Mouse (Mus musculus): ENCODE data around the gene Arrdc1.
A peak's percentile ranks its signal among the peaks of the same experiment; 100 is the strongest.
"Not testable (repeated sequence)": the region's sequence is repeated elsewhere in the genome, so short reads cannot be mapped to it uniquely, and the experiment has no call there.

Arrdc1 gene

DNA sequence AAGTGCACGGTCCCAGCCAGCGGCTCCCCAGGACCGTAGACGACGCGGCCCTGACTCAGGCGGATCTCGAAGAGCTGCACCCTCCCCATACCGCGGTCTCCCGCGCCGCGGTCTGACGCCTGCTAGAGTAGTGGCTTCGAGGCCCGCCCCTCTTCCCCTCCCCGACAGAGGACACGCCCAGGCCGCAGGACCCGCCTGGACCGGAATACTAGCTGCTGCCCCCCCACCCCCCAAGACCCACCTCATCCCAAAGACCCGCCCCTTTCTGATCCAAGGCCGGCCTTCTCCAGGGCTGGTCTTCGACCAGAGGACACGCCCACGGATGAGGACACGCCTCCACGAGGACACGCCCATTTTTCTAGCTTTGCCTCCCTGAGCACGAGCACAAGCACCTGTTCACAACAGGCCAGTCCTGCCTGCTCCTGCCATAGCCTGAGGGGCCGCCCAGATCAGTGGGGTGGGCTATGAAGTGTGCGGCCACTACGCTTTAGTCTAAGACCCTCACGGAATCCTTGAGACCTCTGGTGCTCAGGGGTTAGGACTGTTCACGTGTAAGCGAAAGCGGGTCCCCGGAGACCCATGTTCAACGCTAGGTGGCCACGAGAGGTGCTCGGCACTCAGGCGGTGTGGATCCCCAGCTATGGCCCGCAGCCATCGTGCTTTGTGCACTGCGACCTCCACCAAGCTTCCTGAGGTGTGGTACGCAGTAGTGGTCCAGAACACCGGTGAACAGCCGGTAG is at the start of gene Arrdc1:
Gene Arrdc1, minus strand, starts transcription at position 196 of the 740 bp plus-strand sequence.
- DNase-seq: peak; percentile 92

GRCm38 (mm10) chr2:24976960-24977359 is 41.9 kb upstream of the Arrdc1 start:
- no peak for DNase-seq

- DNase-seq: peak; percentile 87
Measured at GRCm38 (mm10) chr2:24975704-24976297, 40.7 kb upstream of the Arrdc1 start, which contains the start of gene Pnpla7. Pnpla7 (plus strand) TSS chr2:24976033.

DNA sequence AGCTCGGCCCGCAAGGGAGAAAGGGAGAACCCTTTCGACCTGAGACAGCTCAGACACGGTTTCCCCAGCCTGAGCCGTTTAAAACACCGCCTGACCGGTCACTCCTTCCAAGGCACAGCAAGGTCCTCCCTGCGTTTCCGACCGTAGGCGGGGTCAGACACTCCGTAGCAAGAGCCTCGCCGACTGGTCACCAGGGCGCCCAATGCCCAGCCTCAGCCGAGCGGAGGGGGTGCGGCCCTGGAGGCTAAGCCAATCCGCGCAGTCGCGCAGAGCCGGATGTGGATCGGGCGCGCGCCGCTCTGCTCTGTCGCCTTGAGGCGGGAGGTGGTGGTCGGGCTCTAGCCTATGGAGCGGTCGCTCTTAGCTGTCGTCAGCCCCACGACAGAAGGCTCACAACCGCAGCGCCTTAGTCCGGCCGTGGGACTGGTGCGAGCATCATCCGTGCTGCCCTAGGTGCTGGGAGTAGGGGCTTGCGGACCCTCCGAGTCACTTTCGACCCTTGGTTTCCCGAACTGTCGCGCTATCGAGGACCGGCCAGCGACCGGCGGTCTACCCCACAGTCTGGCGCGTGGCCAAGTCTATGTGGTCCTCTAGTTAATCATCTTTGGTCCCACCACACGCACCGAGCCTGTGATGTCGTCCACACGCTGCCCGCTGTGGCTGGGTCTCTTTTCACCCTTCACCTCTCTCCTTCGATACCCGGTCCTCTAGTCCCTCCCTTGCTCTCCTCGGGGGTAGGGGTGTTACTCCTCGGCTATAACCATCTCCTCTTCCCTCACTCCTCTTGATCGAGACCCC is 40.1 kb upstream of the Arrdc1 start, which contains the start of gene Mrpl41:
Gene Mrpl41, minus strand, starts transcription at position 193 of the 798 bp plus-strand sequence.
- peak; percentile 98 for DNase-seq

GRCm38 (mm10) chr2:24974452-24974851 is 39.4 kb upstream of the Arrdc1 start:
- DNase-seq: peak; percentile 30

DNA sequence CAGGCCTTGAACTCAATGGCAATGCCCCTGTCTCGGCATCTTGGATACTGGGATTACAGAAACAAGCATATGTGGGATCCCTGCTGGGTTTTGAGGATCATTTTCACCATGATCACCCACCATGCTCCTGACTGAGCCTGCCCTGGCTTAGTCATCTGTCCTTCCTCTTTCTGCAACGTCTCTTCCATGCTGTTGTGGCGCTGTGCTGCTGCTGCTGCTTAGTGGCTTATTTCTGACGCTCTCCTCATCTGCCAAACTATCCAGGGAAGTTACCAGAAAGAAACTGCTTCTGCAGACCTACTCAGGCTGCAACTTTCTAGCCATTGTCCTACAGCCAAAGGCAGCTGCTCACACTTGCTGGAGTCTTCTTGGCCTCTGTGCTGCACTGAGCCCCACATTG is 35.3 kb upstream of the Arrdc1 start:
- no peak for DNase-seq

GRCm38 (mm10) chr2:24962304-24963000 is 27.4 kb upstream of the Arrdc1 start, which contains the start of gene Dph7:
Dph7 (plus strand) TSS chr2:24962400.
- peak; percentile 84 for DNase-seq

DNA sequence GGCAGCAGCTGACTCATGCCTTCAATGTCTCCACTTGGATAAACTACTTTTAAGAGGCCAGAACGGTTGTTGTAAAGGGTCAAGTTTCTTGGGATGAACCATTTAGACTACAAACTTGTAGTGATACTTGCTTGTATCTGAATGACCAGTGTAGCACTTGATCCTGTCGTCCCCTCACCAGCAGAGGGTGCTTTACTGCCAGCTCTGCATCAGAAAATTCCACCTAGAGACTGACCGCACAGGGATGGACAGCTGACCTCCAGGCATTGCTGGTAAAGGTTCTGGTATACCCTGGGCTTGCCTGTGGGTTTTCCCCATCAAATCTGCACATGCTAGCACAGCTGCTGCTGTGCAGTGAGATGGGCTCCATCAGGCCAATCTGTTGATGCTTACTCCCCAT is 25.9 kb upstream of the Arrdc1 start:
- no peak for DNase-seq

GRCm38 (mm10) chr2:24952537-24953055 is 17.5 kb upstream of the Arrdc1 start:
- no peak for DNase-seq

- no peak for DNase-seq
Measured at GRCm38 (mm10) chr2:24950189-24950535, 15.1 kb upstream of the Arrdc1 start.

DNA sequence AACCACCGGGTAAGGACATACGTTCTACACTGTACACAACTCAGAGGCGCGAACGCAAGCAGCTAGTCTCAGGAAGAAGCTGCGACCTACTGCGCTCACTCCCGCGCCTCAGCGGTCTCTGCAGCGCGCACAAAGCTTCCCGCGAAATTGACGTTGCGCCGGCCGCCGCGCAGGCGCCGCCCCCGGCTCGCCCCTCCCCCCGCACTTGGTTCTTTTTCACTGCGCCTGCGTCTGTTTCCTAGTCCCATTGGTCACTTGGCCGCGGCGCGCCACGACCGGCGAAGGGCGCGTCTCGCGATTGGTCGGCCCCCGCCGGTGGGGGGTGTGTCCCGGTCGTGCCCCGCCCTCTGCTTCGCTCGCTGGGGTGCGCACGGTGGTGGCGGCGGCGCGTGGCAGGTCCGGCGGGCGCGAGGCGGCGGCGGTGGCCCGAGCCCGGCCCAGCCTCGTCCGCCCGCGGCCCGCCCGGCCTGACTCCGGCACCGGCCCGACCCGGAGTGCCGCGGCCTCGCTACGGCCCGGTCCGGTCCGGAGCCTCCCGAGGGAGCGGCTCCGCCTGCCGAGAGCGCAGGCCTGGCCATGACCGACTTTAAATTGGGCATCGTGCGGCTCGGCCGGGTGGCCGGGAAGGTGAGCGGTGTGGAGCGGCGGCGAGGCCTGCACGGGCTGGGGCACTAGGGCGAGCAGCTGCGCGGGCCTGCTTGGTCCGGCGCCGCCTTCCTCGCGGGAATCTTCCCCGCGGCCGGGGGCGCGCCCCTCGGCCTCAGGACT is 14.6 kb upstream of the Arrdc1 start, which contains the start of gene Zmynd19:
Gene Zmynd19, plus strand, starts transcription at position 372 of the 768 bp plus-strand sequence.
- peak; percentile 97 for DNase-seq

DNA sequence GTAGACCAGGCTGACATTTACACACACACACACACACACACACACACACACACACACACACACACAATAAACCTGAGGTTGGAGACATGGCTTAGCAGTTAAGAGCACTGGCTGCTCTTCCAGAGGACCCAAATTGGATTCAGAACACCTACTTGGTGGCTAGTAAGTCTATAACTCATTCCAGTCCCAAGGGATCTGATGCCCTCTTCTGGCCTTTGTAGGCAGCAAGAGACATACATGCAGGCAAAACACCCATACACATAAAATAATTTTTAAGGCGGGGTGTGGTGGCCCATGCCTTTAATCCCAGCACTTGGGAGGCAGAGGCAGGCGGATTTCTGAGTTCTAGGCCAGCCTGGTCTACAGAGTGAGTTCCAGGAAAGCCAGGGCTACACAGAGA is 9.3 kb upstream of the Arrdc1 start:
- not testable (repeated sequence) for DNase-seq

GRCm38 (mm10) chr2:24942092-24942491 is 7.0 kb upstream of the Arrdc1 start:
- DNase-seq: no peak

GRCm38 (mm10) chr2:24934441-24934963 is 550 bp downstream of the Arrdc1 start:
- DNase-seq: peak; percentile 36

DNA sequence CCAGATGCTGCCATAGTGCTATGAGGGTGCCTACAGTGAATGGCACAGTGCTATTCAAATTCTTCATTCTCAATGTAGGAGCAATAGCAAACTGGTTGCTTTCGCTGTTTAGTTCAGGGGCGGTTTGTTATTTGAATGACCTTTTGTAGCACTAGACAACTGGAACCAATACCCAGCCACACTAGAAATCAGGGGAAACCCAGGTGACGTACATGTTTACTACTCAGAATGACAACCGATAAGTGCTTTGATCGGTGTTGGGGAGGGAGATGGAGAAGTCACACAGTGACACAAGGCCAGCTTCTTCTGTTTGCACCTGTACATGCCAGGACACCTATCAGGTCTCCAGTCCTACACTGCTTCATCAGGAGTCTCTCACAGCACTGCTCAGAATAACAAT is 5.5 kb downstream of the Arrdc1 start:
- DNase-seq: no peak

GRCm38 (mm10) chr2:24929119-24929518 is 5.9 kb downstream of the Arrdc1 start:
- DNase-seq: no peak

DNA sequence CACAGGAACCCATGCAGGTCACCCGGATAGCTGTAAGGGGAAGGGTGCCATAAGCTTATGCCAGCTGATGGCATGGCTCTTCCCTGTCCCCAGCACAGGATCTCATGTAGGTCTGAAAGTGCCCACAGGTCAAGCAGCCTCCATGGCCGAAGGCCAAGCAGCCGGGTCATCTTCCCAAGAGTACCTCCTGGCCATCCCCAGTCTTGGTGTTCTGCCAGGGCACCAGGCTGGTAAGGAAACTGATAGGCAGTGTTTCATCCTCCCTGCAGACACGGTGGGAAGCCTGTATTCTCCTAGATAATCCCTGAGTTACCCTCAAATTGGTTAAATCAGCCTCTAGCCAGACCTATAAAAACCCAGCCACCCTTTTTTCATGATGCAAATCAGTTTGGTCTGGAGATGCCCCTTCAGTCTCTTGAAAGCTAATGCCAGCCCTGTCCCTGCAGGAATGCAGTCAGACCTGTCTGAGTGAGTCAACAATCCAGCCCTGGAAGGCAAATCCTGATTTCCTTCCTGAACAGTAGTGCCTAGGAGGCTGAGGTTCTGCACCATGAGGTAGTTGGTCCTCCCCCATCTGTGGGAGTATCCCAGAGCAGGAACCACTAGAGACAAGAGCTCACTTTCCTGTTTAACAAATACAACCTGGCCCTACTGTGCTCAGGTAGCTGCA is 7.1 kb downstream of the Arrdc1 start:
- no peak for DNase-seq

DNA sequence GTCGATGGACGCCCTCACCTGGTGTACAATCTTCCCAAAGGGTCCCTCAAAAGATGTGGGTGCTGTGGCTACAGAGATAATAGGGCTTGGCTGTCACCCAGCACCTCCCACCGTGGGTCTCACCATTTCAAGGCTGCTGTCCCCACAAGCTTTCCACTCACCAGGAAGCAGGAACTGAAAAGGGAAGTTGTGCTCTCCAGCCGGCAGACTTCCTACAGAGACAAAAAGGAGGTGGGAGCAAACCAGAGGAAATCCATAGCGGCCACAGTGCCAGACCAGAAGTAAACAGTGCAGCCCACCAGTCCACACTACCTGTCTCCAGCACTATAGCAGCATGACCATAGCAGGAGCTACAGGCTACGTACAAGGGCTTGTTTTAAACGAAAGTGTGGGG is 8.1 kb downstream of the Arrdc1 start:
- DNase-seq: no peak

DNA sequence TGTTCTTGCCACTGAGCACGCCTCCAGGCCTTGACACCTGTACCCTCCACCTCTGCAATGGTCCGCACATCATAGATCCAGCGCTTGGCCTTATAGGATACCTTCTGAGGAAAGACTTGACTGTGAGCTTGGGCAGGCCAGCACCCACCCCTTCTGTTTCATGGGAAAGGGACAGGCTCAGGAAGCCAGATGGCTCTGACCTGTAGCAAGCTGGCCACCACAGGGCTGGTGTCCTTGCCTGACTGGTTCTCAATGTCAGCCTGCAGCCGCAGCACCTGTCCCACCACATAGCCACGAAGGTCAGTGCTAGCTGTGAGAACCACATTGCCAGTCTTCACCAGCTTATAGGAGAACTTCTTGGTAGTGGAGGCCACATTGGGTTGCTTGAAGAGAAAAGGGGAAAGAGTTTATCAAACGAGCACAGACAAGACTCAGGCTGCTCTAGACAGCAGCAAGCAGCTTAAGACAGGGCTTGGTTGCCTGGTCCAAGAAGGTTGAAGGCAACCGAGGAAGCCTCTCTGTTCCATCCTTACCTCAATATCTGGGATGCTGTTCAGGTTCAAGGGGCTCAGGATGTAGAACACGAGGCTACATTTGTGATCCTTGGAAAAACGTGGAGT is 8.6 kb downstream of the Arrdc1 start:
- DNase-seq: no peak

DNA sequence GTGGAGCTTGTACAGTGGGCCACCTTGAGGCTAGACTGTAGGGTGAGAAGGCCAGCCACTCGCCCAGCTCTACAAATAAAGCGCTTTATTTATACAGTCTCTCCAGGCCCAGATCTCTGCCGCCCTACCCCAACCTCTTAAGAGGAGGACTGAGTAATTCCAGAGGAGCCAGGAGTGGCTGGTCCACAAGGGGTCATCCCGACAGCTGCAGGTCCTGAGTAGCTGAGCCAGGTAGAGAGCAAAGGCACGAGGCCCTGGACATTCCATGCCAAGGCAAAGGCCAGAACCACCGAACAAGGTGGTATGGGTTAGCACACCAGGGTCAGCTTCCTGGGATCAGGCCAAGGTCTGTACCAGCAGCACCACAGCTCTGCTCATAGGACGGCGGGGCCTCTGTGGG is 9.8 kb downstream of the Arrdc1 start:
- DNase-seq: no peak

- no peak for DNase-seq
Measured at GRCm38 (mm10) chr2:24923561-24923960, 11.5 kb downstream of the Arrdc1 start.
